8 mouse cellular contexts compared by ENCODE assay signal in the genomic region with DNA sequence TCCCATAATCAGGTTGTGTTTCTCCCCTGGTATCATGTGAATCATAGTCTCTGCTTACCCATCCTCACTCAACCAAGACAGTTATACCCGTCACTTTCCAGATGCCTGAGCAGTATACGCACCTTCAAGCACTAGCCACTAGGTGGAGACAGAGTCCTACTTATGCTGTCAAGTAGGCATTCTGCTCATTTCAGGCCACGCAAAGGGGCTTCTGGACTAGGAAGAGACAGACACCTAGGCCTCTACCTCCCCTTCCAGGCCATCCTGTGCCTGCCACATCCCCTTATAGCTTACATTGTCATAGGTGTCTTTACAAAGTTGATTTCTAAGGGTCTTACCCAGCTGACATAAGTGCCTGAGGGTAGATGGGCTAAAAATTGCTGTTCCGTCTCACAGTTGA. TPM values are rescaled to one million over a fixed set of nuclear protein-coding genes. Genes with fewer than 3 reads are reported as not detected.
DNase-seq lines count a peak whose midpoint lies in the region; ATAC-seq and TF ChIP-seq lines count a peak whose summit lies in the region.

No protein-coding gene starts in this region.

- H3K9me3 ChIP-seq in kidney, embryonic 14.5 days (ENCODE audit: control insufficient read depth, low read length) = peaks cover 4% of the 10 kb centered on the region; the same call in 1 of the 2 replicates
- no peaks in the 10 kb centered on the region; the same call in 1 of the 2 replicates for H3K9me3 ChIP-seq in liver, embryonic 11.5 days (ENCODE audit: control insufficient read depth, low read length)

- H3K4me3 ChIP-seq in kidney, embryonic 14.5 days (ENCODE audit: low read length) = no peak overlapping the region
- H3K4me3 ChIP-seq in liver, embryonic 11.5 days (ENCODE audit: low read depth, low read length) = no peak overlapping the region
- no peak overlapping the region for H3K4me3 ChIP-seq in thymus, adult 2 months (ENCODE audit: control insufficient read depth, insufficient read depth, low read length)

- peaks cover 6% of the 10 kb centered on the region; the same call in 1 of the 2 replicates for H3K27me3 ChIP-seq in kidney, embryonic 14.5 days (ENCODE audit: control insufficient read depth, insufficient read depth, low read length)
- H3K27me3 ChIP-seq in liver, embryonic 11.5 days (replicated peaks; ENCODE audit: control insufficient read depth, insufficient read depth, low read length) = peaks cover 10% of the 10 kb centered on the region
- no peaks in the 10 kb centered on the region for H3K27me3 ChIP-seq in thymus, adult 2 months (ENCODE audit: control insufficient read depth, insufficient read depth, low read length)

- H3K4me2 ChIP-seq in kidney, embryonic 14.5 days (replicated peaks; ENCODE audit: low read depth, low read length) = no peak overlapping the region
- H3K4me2 ChIP-seq in liver, embryonic 11.5 days = no peak overlapping the region

- H3K4me1 ChIP-seq in kidney, embryonic 14.5 days (ENCODE audit: control insufficient read depth, insufficient read depth, low read length) = peaks cover 25% of the 10 kb centered on the region
- H3K4me1 ChIP-seq in liver, embryonic 11.5 days (replicated peaks; ENCODE audit: control insufficient read depth, insufficient read depth, low read length) = peaks cover 13% of the 10 kb centered on the region
- peaks cover 19% of the 10 kb centered on the region for H3K4me1 ChIP-seq in thymus, adult 2 months (replicated peaks; ENCODE audit: control insufficient read depth, insufficient read depth, low read length)

- no peak overlapping the region for H3K9ac ChIP-seq in kidney, embryonic 14.5 days (ENCODE audit: low read depth, low read length)
- no peak overlapping the region for H3K9ac ChIP-seq in liver, embryonic 11.5 days (ENCODE audit: low read depth, low read length)

- DNase-seq in CD4-positive helper T cell, adult 2 months (ENCODE audit: low read depth, low spot score) = peak; percentile 55
- peak; percentile 88 for DNase-seq in adipocyte (ENCODE audit: low spot score)
- DNase-seq in cerebellum, postnatal 4 days (ENCODE audit: low spot score in 2 of 2) = peak; percentile 52 to 79
- DNase-seq in gastrocnemius, postnatal 10 days = peak; percentile 56
- peak; percentile 60 for DNase-seq in liver, embryonic 11.5 days (ENCODE audit: low spot score)
- peak; percentile 83 for DNase-seq in neural tube, embryonic 10.5 days (ENCODE audit: extremely low spot score, low spot score)
- DNase-seq in thymus, adult 2 months = peak; percentile 62

- TF ChIP-seq POLR2A in thymus, adult 2 months (IDR thresholded peaks at IDR 0.05; ENCODE audit: control insufficient read depth, extremely low read depth, insufficient read depth, low read length, poor library complexity) = no peak

- no peak for TF ChIP-seq CTCF in thymus, adult 2 months (IDR thresholded peaks at IDR 0.05; ENCODE audit: borderline replicate concordance, control insufficient read depth, extremely low read depth, insufficient read depth, low read length, poor library complexity)

- WGBS in kidney, embryonic 14.5 days = 25% methylated on average over 4 of the region's 4 CpGs
- WGBS in liver, embryonic 11.5 days = 27% methylated on average over 4 of the region's 4 CpGs
- 25% methylated on average over 4 of the region's 4 CpGs for WGBS in thymus, adult 2 months

- ATAC-seq in kidney, embryonic 14.5 days (ENCODE audit: low FRiP score, low TSS enrichment) = peak; percentile 29; the same call in 1 of the 2 replicates
- 0 out of 2 replicates have a peak, but pooled peaks have one; percentile 18 for ATAC-seq in liver, embryonic 11.5 days (replicated peaks; ENCODE audit: low FRiP score)

- H3K36me3 ChIP-seq in kidney, embryonic 14.5 days (ENCODE audit: control insufficient read depth, insufficient read depth, low read length) = no peaks in the 10 kb centered on the region
- no peaks in the 10 kb centered on the region for H3K36me3 ChIP-seq in liver, embryonic 11.5 days (ENCODE audit: control insufficient read depth, insufficient read depth, low read length)
- no peaks in the 10 kb centered on the region for H3K36me3 ChIP-seq in thymus, adult 2 months (ENCODE audit: control insufficient read depth, insufficient read depth, low read length)

- no peak overlapping the region for H3K27ac ChIP-seq in kidney, embryonic 14.5 days (ENCODE audit: low read depth, low read length)
- H3K27ac ChIP-seq in liver, embryonic 11.5 days (ENCODE audit: low read depth, low read length) = no peak overlapping the region
- no peak overlapping the region for H3K27ac ChIP-seq in thymus, adult 2 months (ENCODE audit: control insufficient read depth, insufficient read depth, low read length)

RNA-seq across cellular contexts. Expression of a gene that starts 41.3 kb away (rescaled TPM):
- total RNA-seq in gastrocnemius, postnatal 10 days (2021) = 10 to 100 TPM; 12.8 to 13.3 TPM
- polyA plus RNA-seq in kidney, embryonic 14.5 days (2014; fragmentation: Nextera tagmentation; extraction: Ambion mirVana) = 0.55 and 1.7 TPM in 2 replicates
- polyA plus RNA-seq in liver, embryonic 11.5 days (2014; fragmentation: Nextera tagmentation; extraction: Ambion mirVana) = 1.3 and 1.8 TPM in 2 replicates
- 0.87 and 2.3 TPM in 2 replicates for polyA plus RNA-seq in thymus, adult 2 months (2012; rRNA removed)
